ENCODE assay signal across 24 mouse cellular contexts in the genomic region with DNA sequence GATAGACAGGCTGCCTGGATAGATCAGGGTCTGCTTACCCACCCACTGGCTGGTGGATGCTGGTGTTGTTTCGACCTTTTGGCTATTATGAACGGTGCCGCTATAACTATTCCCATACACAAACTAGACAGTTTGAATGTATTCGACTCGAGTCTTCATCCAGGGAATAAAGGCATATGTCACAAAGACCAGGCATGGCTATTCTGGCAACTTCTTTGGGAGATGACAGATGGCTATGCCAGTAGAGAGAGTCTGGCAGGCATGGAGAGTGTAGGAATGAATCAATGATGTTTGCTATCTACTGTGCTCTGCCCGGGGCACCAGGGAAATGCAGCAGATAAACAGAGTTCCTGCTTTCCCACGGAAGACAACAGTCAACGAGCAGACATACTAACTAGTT. TPM values are rescaled to one million over a fixed set of nuclear protein-coding genes. Genes with fewer than 3 reads are reported as not detected.
DNase-seq lines count a peak whose midpoint lies in the region; ATAC-seq lines count a peak whose summit lies in the region.
"Had no signal": no experiment of that assay in that cellular context is flagged by ENCODE, and none has a peak within 500 bp of the region (broad histone marks: within the 10 kb centered on the region; RNA-seq: fewer than 3 reads in every experiment).

No protein-coding gene starts in this region.

- no peaks in the 10 kb centered on the region for H3K4me1 ChIP-seq in hindbrain, embryonic 12.5 days
- H3K4me1 ChIP-seq: forebrain, embryonic 10.5 days; heart, embryonic 13.5 days; hindbrain, embryonic 13.5 days; limb, embryonic 13.5 days; midbrain, embryonic 12.5 days; stomach, embryonic 15.5 days had no signal

- no peaks in the 10 kb centered on the region for H3K36me3 ChIP-seq in hindbrain, embryonic 12.5 days
- H3K36me3 ChIP-seq: forebrain, embryonic 10.5 days; heart, embryonic 13.5 days; hindbrain, embryonic 13.5 days; limb, embryonic 13.5 days; liver, embryonic 12.5 days; midbrain, embryonic 12.5 days; stomach, embryonic 15.5 days had no signal

- no peak overlapping the region for H3K9ac ChIP-seq in hindbrain, embryonic 12.5 days
- H3K9ac ChIP-seq: heart, embryonic 13.5 days; hindbrain, embryonic 13.5 days; limb, embryonic 13.5 days; liver, embryonic 12.5 days; lung, embryonic 14.5 days; midbrain, embryonic 12.5 days; stomach, embryonic 15.5 days had no signal

- no peak overlapping the region for H3K4me2 ChIP-seq in hindbrain, embryonic 12.5 days (replicated peaks)
- H3K4me2 ChIP-seq: heart, embryonic 13.5 days; hindbrain, embryonic 13.5 days; limb, embryonic 13.5 days; liver, embryonic 12.5 days; lung, embryonic 14.5 days; midbrain, embryonic 12.5 days; stomach, embryonic 15.5 days had no signal

- H3K27me3 ChIP-seq in hindbrain, embryonic 12.5 days: no peaks in the 10 kb centered on the region
- H3K27me3 ChIP-seq: heart, embryonic 13.5 days; hindbrain, embryonic 13.5 days; limb, embryonic 13.5 days; liver, embryonic 12.5 days; midbrain, embryonic 12.5 days; stomach, embryonic 15.5 days had no signal

- peak; percentile 88; the same call in 1 of the 2 replicates for ATAC-seq in cerebellum, adult (ENCODE audit: insufficient number of reproducible peaks, low FRiP score, low TSS enrichment)
- ATAC-seq in hindbrain, embryonic 12.5 days (ENCODE audit: low FRiP score): no peak
- ATAC-seq: forebrain, embryonic 16.5 days; liver, embryonic 12.5 days had no signal

- no peak overlapping the region for H3K4me3 ChIP-seq in hindbrain, embryonic 12.5 days
- H3K4me3 ChIP-seq: forebrain, embryonic 10.5 days; heart, embryonic 13.5 days; hindbrain, embryonic 13.5 days; limb, embryonic 13.5 days; liver, embryonic 12.5 days; midbrain, embryonic 12.5 days; stomach, embryonic 15.5 days had no signal

- H3K9me3 ChIP-seq in hindbrain, embryonic 12.5 days (replicated peaks): no peaks in the 10 kb centered on the region
- H3K9me3 ChIP-seq: forebrain, embryonic 10.5 days; heart, embryonic 13.5 days; hindbrain, embryonic 13.5 days; limb, embryonic 13.5 days; liver, embryonic 12.5 days; midbrain, embryonic 12.5 days; stomach, embryonic 15.5 days had no signal

- 89% methylated on average over 8 of the region's 8 CpGs for whole genome bisulfite sequencing in hindbrain, embryonic 12.5 days

- no peak overlapping the region for H3K27ac ChIP-seq in hindbrain, embryonic 12.5 days
- H3K27ac ChIP-seq: forebrain, embryonic 10.5 days; heart, embryonic 13.5 days; hindbrain, embryonic 13.5 days; kidney, postnatal 0 days; limb, embryonic 13.5 days; liver, embryonic 12.5 days; midbrain, embryonic 12.5 days; stomach, embryonic 15.5 days had no signal

- DNase-seq in cerebellum, postnatal 4 days (ENCODE audit: low spot score in 2 of 2): no peak
- peak; percentile 67 for DNase-seq in cerebellum, adult 8-10 months
- peak; percentile 61 to 68 for DNase-seq in cerebellum, postnatal 36 days
- peak; percentile 31 to 33 for DNase-seq in layer of hippocampus, postnatal 36 days
- DNase-seq in testis, postnatal 10 days (ENCODE audit: low spot score): no peak
- DNase-seq in T-cell, adult 2 months (ENCODE audit: low spot score): no peak
- DNase-seq: adrenal gland, postnatal 14 days; gastrocnemius, postnatal 10 days; heart, postnatal 14 days; kidney, adult 18-20 months; lung, embryonic 14.5 days; thymus, adult 18-20 months; thymus, postnatal 36 days had no signal

RNA-seq across cellular contexts. Expression of gene P2rx4, which starts 27.5 kb away (rescaled TPM):
- total RNA-seq in layer of hippocampus, postnatal 36 days (2021): 10 to 100 TPM; 12.9 to 13.1 TPM
- 15.2 and 15.4 TPM in 2 replicates for polyA plus RNA-seq in hindbrain, embryonic 12.5 days (2016; fragmentation: Nextera tagmentation; extraction: Ambion mirVana)

RNA-seq across cellular contexts. Expression of gene P2rx7, which starts 36.2 kb away (rescaled TPM):
- 1 to 10 TPM; 7.4 to 7.7 TPM for total RNA-seq in layer of hippocampus, postnatal 36 days (2021)
- 3.3 and 4.0 TPM in 2 replicates for polyA plus RNA-seq in hindbrain, embryonic 12.5 days (2016; fragmentation: Nextera tagmentation; extraction: Ambion mirVana)

Comparison
In these comparisons a context has a peak if more than half of its experiments do, and no peak if none do; other contexts are left out.
1. DNase-seq: peak in cerebellum, adult 8-10 months (single experiment), cerebellum, postnatal 36 days (2 of 2) and layer of hippocampus, postnatal 36 days (2 of 2); none in cerebellum, postnatal 4 days (0 of 2), testis, postnatal 10 days (single experiment) and T-cell, adult 2 months (single experiment).